Mouse (Mus musculus) E14TG2a.4 (cell line): Measurements from ENCODE around the gene Atp8a2.

Experiments
- CTCF ChIP-seq: conservative IDR thresholded peaks from 2 replicates; pipeline ENCODE4 v1.5.1; 2014; ENCODE audit warnings: low read length
- POU5F1 ChIP-seq: IDR thresholded peaks from 2 replicates; pipeline ENCODE4 v1.6.1; 2014; ENCODE audit warnings: low read length, borderline replicate concordance

- TF ChIP-seq CTCF: no peak
- TF ChIP-seq POU5F1: no peak
Measured at GRCm38 (mm10) chr14:60194606-60195005, 2.4 kb downstream of the Atp8a2 start.
